Mouse (Mus musculus): Measurements from ENCODE around the gene Usmg5. TPM values are rescaled to one million over a fixed set of nuclear protein-coding genes. Genes with fewer than 3 reads are reported as not detected.
A peak's percentile ranks its signal among the peaks of the same experiment; 100 is the strongest.

The Usmg5 gene
- polyA plus RNA-seq, 1 experiment from 2014 or later, result 1,592 TPM

GRCm38 (mm10) chr19:47067096-47067882 lies 23.2 kb downstream of the Usmg5 start, which contains the start of gene Taf5:
Gene Taf5 (plus strand): TSS chr19:47067746.
- Histone ChIP-seq H3K9ac (ENCODE audit: low read depth, low read length) (peak within 1 kb of the TSS; percentile 97), H3K4me1 (ENCODE audit: control insufficient read depth, insufficient read depth, low read length) (no peaks in the 10 kb centered on the region), H3K4me2 (ENCODE audit: low read depth, low read length) (peak within 1 kb of the TSS; percentile 64), H3K9me3 (ENCODE audit: control insufficient read depth, low read length) (no peaks in the 10 kb centered on the region), H3K4me3 (ENCODE audit: low read length) (peak within 1 kb of the TSS; percentile 99), H3K36me3 (ENCODE audit: control insufficient read depth, insufficient read depth, low read length) (peaks cover 10% of the 10 kb centered on the region; the same call in 1 of the 2 replicates), H3K27me3 (replicated peaks; ENCODE audit: control insufficient read depth, insufficient read depth, low read length) (no peaks in the 10 kb centered on the region), H3K27ac (ENCODE audit: low read length) (peak within 1 kb of the TSS; percentile 90)
- peak; percentile 77 for ATAC-seq
- 9% methylated on average over 49 of the region's 49 CpGs for WGBS

GRCm38 (mm10) chr19:47065860-47066259 lies 24.6 kb downstream of the Usmg5 start:
- no peak for ATAC-seq
- Histone ChIP-seq H3K4me1 (ENCODE audit: control insufficient read depth, insufficient read depth, low read length) (no peaks in the 10 kb centered on the region), H3K36me3 (ENCODE audit: control insufficient read depth, insufficient read depth, low read length) (no peaks in the 10 kb centered on the region), H3K9me3 (ENCODE audit: control insufficient read depth, low read length) (no peaks in the 10 kb centered on the region), H3K27ac (ENCODE audit: low read length) (no peak overlapping the region), H3K9ac (ENCODE audit: low read depth, low read length) (no peak overlapping the region), H3K27me3 (replicated peaks; ENCODE audit: control insufficient read depth, insufficient read depth, low read length) (no peaks in the 10 kb centered on the region), H3K4me2 (ENCODE audit: low read depth, low read length) (no peak overlapping the region), H3K4me3 (ENCODE audit: low read length) (no peak overlapping the region)
- WGBS, result 92% methylated on average over 3 of the region's 3 CpGs

- no peak overlapping the region for H3K4me2 ChIP-seq (ENCODE audit: low read depth, low read length)
- H3K27me3 ChIP-seq (replicated peaks; ENCODE audit: control insufficient read depth, insufficient read depth, low read length), result no peaks in the 10 kb centered on the region
- no peaks in the 10 kb centered on the region for H3K4me1 ChIP-seq (ENCODE audit: control insufficient read depth, insufficient read depth, low read length)
- no peak overlapping the region for H3K9ac ChIP-seq (ENCODE audit: low read depth, low read length)
- H3K27ac ChIP-seq (ENCODE audit: low read length), result no peak overlapping the region
- WGBS, result 74% methylated on average over 1 of the region's 1 CpGs
- no peak overlapping the region for H3K4me3 ChIP-seq (ENCODE audit: low read length)
- no peaks in the 10 kb centered on the region for H3K9me3 ChIP-seq (ENCODE audit: control insufficient read depth, low read length)
- H3K36me3 ChIP-seq (ENCODE audit: control insufficient read depth, insufficient read depth, low read length), result no peaks in the 10 kb centered on the region
- ATAC-seq, result no peak
Observed at GRCm38 (mm10) chr19:47057684-47058083, 32.8 kb downstream of the Usmg5 start.

- peak overlapping the region; percentile 81 for H3K27ac ChIP-seq (ENCODE audit: low read length)
- H3K4me1 ChIP-seq (ENCODE audit: control insufficient read depth, insufficient read depth, low read length), result peaks cover 18% of the 10 kb centered on the region
- no peaks in the 10 kb centered on the region for H3K27me3 ChIP-seq (replicated peaks; ENCODE audit: control insufficient read depth, insufficient read depth, low read length)
- no peak overlapping the region for H3K4me2 ChIP-seq (ENCODE audit: low read depth, low read length)
- WGBS, result 46% methylated on average over 4 of the region's 4 CpGs
- H3K4me3 ChIP-seq (ENCODE audit: low read length), result no peak overlapping the region
- no peaks in the 10 kb centered on the region for H3K36me3 ChIP-seq (ENCODE audit: control insufficient read depth, insufficient read depth, low read length)
- H3K9me3 ChIP-seq (ENCODE audit: control insufficient read depth, low read length), result no peaks in the 10 kb centered on the region
- peak; percentile 73 for ATAC-seq
- no peak overlapping the region for H3K9ac ChIP-seq (ENCODE audit: low read depth, low read length)
Observed at GRCm38 (mm10) chr19:47053471-47053870, 37.0 kb downstream of the Usmg5 start.

- Histone ChIP-seq H3K27ac (ENCODE audit: low read length) (peak overlapping the region; percentile 81), H3K36me3 (ENCODE audit: control insufficient read depth, insufficient read depth, low read length) (no peaks in the 10 kb centered on the region), H3K27me3 (replicated peaks; ENCODE audit: control insufficient read depth, insufficient read depth, low read length) (no peaks in the 10 kb centered on the region), H3K4me3 (ENCODE audit: low read length) (no peak overlapping the region), H3K4me1 (ENCODE audit: control insufficient read depth, insufficient read depth, low read length) (peaks cover 21% of the 10 kb centered on the region), H3K4me2 (ENCODE audit: low read depth, low read length) (no peak overlapping the region), H3K9me3 (ENCODE audit: control insufficient read depth, low read length) (no peaks in the 10 kb centered on the region), H3K9ac (ENCODE audit: low read depth, low read length) (no peak overlapping the region)
- ATAC-seq, result no peak
- 77% methylated on average over 4 of the region's 4 CpGs for WGBS
Observed at GRCm38 (mm10) chr19:47052927-47053326, 37.5 kb downstream of the Usmg5 start.

- peaks cover 21% of the 10 kb centered on the region for H3K4me1 ChIP-seq (ENCODE audit: control insufficient read depth, insufficient read depth, low read length)
- no peaks in the 10 kb centered on the region for H3K36me3 ChIP-seq (ENCODE audit: control insufficient read depth, insufficient read depth, low read length)
- no peaks in the 10 kb centered on the region for H3K9me3 ChIP-seq (ENCODE audit: control insufficient read depth, low read length)
- peak within 1 kb of the TSS; percentile 91 for H3K4me3 ChIP-seq (ENCODE audit: low read length)
- under 1% methylated on average over 75 of the region's 75 CpGs for WGBS
- H3K9ac ChIP-seq (ENCODE audit: low read depth, low read length), result peak within 1 kb of the TSS; percentile 86
- peak; percentile 89 for ATAC-seq
- peak within 1 kb of the TSS; percentile 94 for H3K27ac ChIP-seq (ENCODE audit: low read length)
- H3K4me2 ChIP-seq (ENCODE audit: low read depth, low read length), result peak within 1 kb of the TSS; percentile 77
- H3K27me3 ChIP-seq (replicated peaks; ENCODE audit: control insufficient read depth, insufficient read depth, low read length), result no peaks in the 10 kb centered on the region
Observed at GRCm38 (mm10) chr19:47050271-47051032, 40.0 kb downstream of the Usmg5 start, which contains the start of gene Pcgf6. Gene Pcgf6 (minus strand): TSS chr19:47050906.

- Histone ChIP-seq H3K9ac (ENCODE audit: low read depth, low read length) (peak overlapping the region; percentile 86), H3K4me1 (ENCODE audit: control insufficient read depth, insufficient read depth, low read length) (peaks cover 21% of the 10 kb centered on the region), H3K9me3 (ENCODE audit: control insufficient read depth, low read length) (no peaks in the 10 kb centered on the region), H3K36me3 (ENCODE audit: control insufficient read depth, insufficient read depth, low read length) (no peaks in the 10 kb centered on the region), H3K27me3 (replicated peaks; ENCODE audit: control insufficient read depth, insufficient read depth, low read length) (no peaks in the 10 kb centered on the region), H3K4me3 (ENCODE audit: low read length) (peak overlapping the region; percentile 91), H3K27ac (ENCODE audit: low read length) (no peak overlapping the region), H3K4me2 (ENCODE audit: low read depth, low read length) (peak overlapping the region; percentile 77)
- WGBS, result 5% methylated on average over 7 of the region's 7 CpGs
- no peak for ATAC-seq
Observed at GRCm38 (mm10) chr19:47049840-47050239, 40.6 kb downstream of the Usmg5 start.

- no peak overlapping the region for H3K27ac ChIP-seq (ENCODE audit: low read length)
- no peaks in the 10 kb centered on the region for H3K27me3 ChIP-seq (replicated peaks; ENCODE audit: control insufficient read depth, insufficient read depth, low read length)
- no peaks in the 10 kb centered on the region for H3K9me3 ChIP-seq (ENCODE audit: control insufficient read depth, low read length)
- peak overlapping the region; percentile 77 for H3K4me2 ChIP-seq (ENCODE audit: low read depth, low read length)
- peaks cover 21% of the 10 kb centered on the region for H3K4me1 ChIP-seq (ENCODE audit: control insufficient read depth, insufficient read depth, low read length)
- H3K9ac ChIP-seq (ENCODE audit: low read depth, low read length), result peak overlapping the region; percentile 5; the same call in 1 of the 2 replicates
- WGBS, result 63% methylated on average over 4 of the region's 4 CpGs
- H3K36me3 ChIP-seq (ENCODE audit: control insufficient read depth, insufficient read depth, low read length), result no peaks in the 10 kb centered on the region
- no peak for ATAC-seq
- H3K4me3 ChIP-seq (ENCODE audit: low read length), result no peak overlapping the region; the same call in 1 of the 2 replicates
Observed at GRCm38 (mm10) chr19:47049061-47049460, 41.4 kb downstream of the Usmg5 start.

GRCm38 (mm10) chr19:47047236-47047833 lies 43.1 kb downstream of the Usmg5 start:
- Histone ChIP-seq H3K36me3 (ENCODE audit: control insufficient read depth, insufficient read depth, low read length) (no peaks in the 10 kb centered on the region), H3K27me3 (replicated peaks; ENCODE audit: control insufficient read depth, insufficient read depth, low read length) (no peaks in the 10 kb centered on the region), H3K9me3 (ENCODE audit: control insufficient read depth, low read length) (no peaks in the 10 kb centered on the region), H3K4me1 (ENCODE audit: control insufficient read depth, insufficient read depth, low read length) (peaks cover 21% of the 10 kb centered on the region), H3K4me3 (ENCODE audit: low read length) (no peak overlapping the region), H3K9ac (ENCODE audit: low read depth, low read length) (no peak overlapping the region), H3K4me2 (ENCODE audit: low read depth, low read length) (no peak overlapping the region), H3K27ac (ENCODE audit: low read length) (no peak overlapping the region)
- ATAC-seq, result no peak
- WGBS, result 85% methylated on average over 13 of the region's 13 CpGs

Measured in intestine, embryonic 16.5 days (tissue).